28 mouse cellular contexts compared by ENCODE assay signal in the genomic region with DNA sequence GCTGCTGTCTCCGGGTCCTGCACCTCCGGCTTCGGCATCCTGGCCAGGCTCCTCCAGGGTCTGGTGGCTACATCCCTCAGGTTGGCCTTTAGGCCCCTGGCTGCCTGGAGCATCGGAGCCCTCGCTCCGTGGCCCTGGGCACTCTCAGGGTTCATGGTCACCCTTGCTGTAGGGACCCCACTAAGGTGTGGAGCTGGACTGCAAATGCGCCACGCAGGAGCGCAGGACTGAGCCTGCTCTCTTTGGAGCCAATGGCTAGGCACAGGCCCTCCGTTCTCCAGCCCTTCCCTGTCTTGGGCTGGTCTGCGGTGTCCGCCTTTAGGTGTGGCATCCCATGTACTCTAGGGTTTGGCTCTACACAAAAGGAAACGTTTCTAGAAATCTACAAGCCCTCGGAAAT. TPM values are rescaled to one million over a fixed set of nuclear protein-coding genes. Genes with fewer than 3 reads are reported as not detected.
A peak's percentile ranks its signal among the peaks of the same experiment; 100 is the strongest.
DNase-seq lines count a peak whose midpoint lies in the region; ATAC-seq and TF ChIP-seq lines count a peak whose summit lies in the region.
"Had no signal": no experiment of that assay in that cellular context is flagged by ENCODE, and none has a peak within 500 bp of the region (broad histone marks: within the 10 kb centered on the region; RNA-seq: fewer than 3 reads in every experiment).

A gene (minus strand): TSS at position 242 of the 400 bp plus-strand sequence.

- no peak for TF ChIP-seq CTCF in kidney, adult 2 months (conservative IDR thresholded peaks at IDR 0.05; ENCODE audit: insufficient read depth, insufficient read length, low read depth, low read length)
- no peak for TF ChIP-seq CTCF in lung, postnatal 0 days (IDR thresholded peaks at IDR 0.05)
- TF ChIP-seq CTCF in lung, adult 2 months (IDR thresholded peaks at IDR 0.05; ENCODE audit: insufficient read depth, low read length), result no peak
- TF ChIP-seq CTCF in stomach, postnatal 0 days (IDR thresholded peaks at IDR 0.05; ENCODE audit: low read depth), result no peak

- H3K27ac ChIP-seq in kidney, adult 2 months (ENCODE audit: insufficient read depth, low read depth, low read length), result no peak within 1 kb of the TSS
- H3K27ac ChIP-seq in kidney, embryonic 16.5 days (ENCODE audit: low read length), result no peak within 1 kb of the TSS
- peak within 1 kb of the TSS; percentile 55 for H3K27ac ChIP-seq in lung, postnatal 0 days (ENCODE audit: low read length)
- H3K27ac ChIP-seq in stomach, embryonic 15.5 days, result no peak within 1 kb of the TSS
- H3K27ac ChIP-seq in stomach, postnatal 0 days (replicated peaks), result peak within 1 kb of the TSS; percentile 65
- no peak within 1 kb of the TSS for H3K27ac ChIP-seq in midbrain, embryonic 16.5 days (ENCODE audit: low read length)
- H3K27ac ChIP-seq: embryonic facial prominence, embryonic 12.5 days; embryonic facial prominence, embryonic 15.5 days; forebrain, embryonic 15.5 days; heart, embryonic 15.5 days; hindbrain, embryonic 10.5 days; hindbrain, embryonic 13.5 days had no signal

- no peak within 1 kb of the TSS for H3K4me2 ChIP-seq in kidney, embryonic 16.5 days (replicated peaks; ENCODE audit: low read depth, low read length)
- no peak within 1 kb of the TSS for H3K4me2 ChIP-seq in lung, postnatal 0 days (replicated peaks; ENCODE audit: low read depth, low read length)
- H3K4me2 ChIP-seq in stomach, embryonic 15.5 days, result no peak within 1 kb of the TSS
- peak within 1 kb of the TSS; percentile 21; the same call in 1 of the 2 replicates for H3K4me2 ChIP-seq in stomach, postnatal 0 days (replicated peaks; ENCODE audit: low read depth)
- no peak within 1 kb of the TSS for H3K4me2 ChIP-seq in midbrain, embryonic 16.5 days (ENCODE audit: low read length)
- H3K4me2 ChIP-seq: embryonic facial prominence, embryonic 12.5 days; embryonic facial prominence, embryonic 15.5 days; forebrain, embryonic 15.5 days; heart, embryonic 12.5 days; heart, embryonic 15.5 days; hindbrain, embryonic 13.5 days had no signal

- H3K4me3 ChIP-seq in kidney, adult 2 months (ENCODE audit: insufficient read depth, low read depth, low read length), result no peak within 1 kb of the TSS
- H3K4me3 ChIP-seq in kidney, embryonic 16.5 days (ENCODE audit: low read length), result no peak within 1 kb of the TSS
- H3K4me3 ChIP-seq in lung, postnatal 0 days (ENCODE audit: low read depth, low read length), result no peak within 1 kb of the TSS
- H3K4me3 ChIP-seq in lung, adult 2 months (replicated peaks; ENCODE audit: extremely low read depth, low read depth, low read length), result no peak within 1 kb of the TSS
- H3K4me3 ChIP-seq in stomach, embryonic 15.5 days (replicated peaks), result no peak within 1 kb of the TSS
- H3K4me3 ChIP-seq in stomach, postnatal 0 days (ENCODE audit: low read depth, low read length), result 0 out of 2 replicates have a peak within 1 kb of the TSS, but pooled peaks have one; percentile 6
- H3K4me3 ChIP-seq in midbrain, embryonic 16.5 days (ENCODE audit: low read depth, low read length), result no peak within 1 kb of the TSS
- H3K4me3 ChIP-seq: embryonic facial prominence, embryonic 12.5 days; embryonic facial prominence, embryonic 15.5 days; forebrain, embryonic 15.5 days; heart, embryonic 12.5 days; heart, embryonic 15.5 days; hindbrain, embryonic 10.5 days; hindbrain, embryonic 13.5 days had no signal

- H3K27me3 ChIP-seq in kidney, adult 2 months (replicated peaks; ENCODE audit: control insufficient read depth, insufficient read depth, low read length), result no peaks in the 10 kb centered on the region
- no peaks in the 10 kb centered on the region for H3K27me3 ChIP-seq in kidney, embryonic 16.5 days (ENCODE audit: insufficient read depth, low read length)
- no peaks in the 10 kb centered on the region for H3K27me3 ChIP-seq in lung, postnatal 0 days (replicated peaks; ENCODE audit: insufficient read depth, low read length)
- H3K27me3 ChIP-seq in stomach, embryonic 15.5 days (replicated peaks), result no peaks in the 10 kb centered on the region
- H3K27me3 ChIP-seq in stomach, postnatal 0 days (ENCODE audit: control insufficient read depth, insufficient read depth, low read length), result no peaks in the 10 kb centered on the region
- no peaks in the 10 kb centered on the region for H3K27me3 ChIP-seq in midbrain, embryonic 16.5 days (ENCODE audit: control insufficient read depth, insufficient read depth, low read depth, low read length)
- H3K27me3 ChIP-seq: embryonic facial prominence, embryonic 15.5 days; forebrain, embryonic 15.5 days; heart, embryonic 12.5 days; heart, embryonic 15.5 days; hindbrain, embryonic 13.5 days had no signal

- 81% methylated on average over 14 of the region's 14 CpGs for WGBS in kidney, adult 2 months
- WGBS in kidney, embryonic 16.5 days, result 84% methylated on average over 14 of the region's 14 CpGs
- 79% methylated on average over 14 of the region's 14 CpGs for WGBS in lung, postnatal 0 days
- 87% methylated on average over 14 of the region's 14 CpGs for WGBS in lung, adult 2 months
- WGBS in stomach, embryonic 15.5 days, result 80% methylated on average over 14 of the region's 14 CpGs
- 74% methylated on average over 14 of the region's 14 CpGs for WGBS in stomach, postnatal 0 days
- 94% methylated on average over 14 of the region's 14 CpGs for WGBS in midbrain, embryonic 16.5 days

- no peaks in the 10 kb centered on the region for H3K9me3 ChIP-seq in kidney, embryonic 16.5 days (ENCODE audit: low read length)
- no peaks in the 10 kb centered on the region for H3K9me3 ChIP-seq in lung, postnatal 0 days (ENCODE audit: low read length)
- H3K9me3 ChIP-seq in stomach, embryonic 15.5 days, result no peaks in the 10 kb centered on the region
- no peaks in the 10 kb centered on the region for H3K9me3 ChIP-seq in stomach, postnatal 0 days (ENCODE audit: control insufficient read depth, low read length)
- H3K9me3 ChIP-seq in midbrain, embryonic 16.5 days (replicated peaks; ENCODE audit: control insufficient read depth, low read length, poor library complexity, severe bottlenecking), result no peaks in the 10 kb centered on the region
- H3K9me3 ChIP-seq: embryonic facial prominence, embryonic 12.5 days; embryonic facial prominence, embryonic 15.5 days; forebrain, embryonic 15.5 days; heart, embryonic 12.5 days; heart, embryonic 15.5 days; hindbrain, embryonic 10.5 days; hindbrain, embryonic 13.5 days had no signal

- no peaks in the 10 kb centered on the region for H3K4me1 ChIP-seq in kidney, adult 2 months (ENCODE audit: control insufficient read depth, insufficient read depth, low read length)
- H3K4me1 ChIP-seq in kidney, embryonic 16.5 days (ENCODE audit: insufficient read depth, low read length), result no peaks in the 10 kb centered on the region
- no peaks in the 10 kb centered on the region for H3K4me1 ChIP-seq in lung, postnatal 0 days (ENCODE audit: insufficient read depth, low read depth, low read length)
- no peaks in the 10 kb centered on the region for H3K4me1 ChIP-seq in lung, adult 2 months (ENCODE audit: control insufficient read depth, insufficient read depth, low read length)
- H3K4me1 ChIP-seq in stomach, embryonic 15.5 days, result no peaks in the 10 kb centered on the region
- H3K4me1 ChIP-seq in stomach, postnatal 0 days (replicated peaks; ENCODE audit: control insufficient read depth, insufficient read depth), result no peaks in the 10 kb centered on the region
- no peaks in the 10 kb centered on the region for H3K4me1 ChIP-seq in midbrain, embryonic 16.5 days (ENCODE audit: control insufficient read depth, insufficient read depth, low read length)
- H3K4me1 ChIP-seq: embryonic facial prominence, embryonic 12.5 days; embryonic facial prominence, embryonic 15.5 days; forebrain, embryonic 15.5 days; heart, embryonic 12.5 days; heart, embryonic 15.5 days; hindbrain, embryonic 10.5 days; hindbrain, embryonic 13.5 days had no signal

- H3K36me3 ChIP-seq in kidney, adult 2 months (ENCODE audit: control insufficient read depth, insufficient read depth, low read length), result no peaks in the 10 kb centered on the region
- H3K36me3 ChIP-seq in kidney, embryonic 16.5 days (ENCODE audit: insufficient read depth, low read length), result no peaks in the 10 kb centered on the region
- no peaks in the 10 kb centered on the region for H3K36me3 ChIP-seq in lung, postnatal 0 days (ENCODE audit: insufficient read depth, low read length)
- no peaks in the 10 kb centered on the region for H3K36me3 ChIP-seq in stomach, embryonic 15.5 days
- no peaks in the 10 kb centered on the region for H3K36me3 ChIP-seq in stomach, postnatal 0 days (ENCODE audit: control insufficient read depth, insufficient read depth, low read length)
- H3K36me3 ChIP-seq in midbrain, embryonic 16.5 days (ENCODE audit: control insufficient read depth, insufficient read depth, low read length), result no peaks in the 10 kb centered on the region
- H3K36me3 ChIP-seq: embryonic facial prominence, embryonic 12.5 days; embryonic facial prominence, embryonic 15.5 days; forebrain, embryonic 15.5 days; heart, embryonic 12.5 days; heart, embryonic 15.5 days; hindbrain, embryonic 10.5 days; hindbrain, embryonic 13.5 days had no signal

- no peak for ATAC-seq in kidney, embryonic 16.5 days (ENCODE audit: low FRiP score, low TSS enrichment)
- peak; percentile 12 for ATAC-seq in lung, postnatal 0 days
- peak; percentile 27; the same call in 1 of the 2 replicates for ATAC-seq in stomach, embryonic 15.5 days (ENCODE audit: insufficient read depth, low FRiP score, low read depth)
- ATAC-seq in stomach, postnatal 0 days (ENCODE audit: low FRiP score, low TSS enrichment), result peak; percentile 83
- no peak for ATAC-seq in midbrain, embryonic 16.5 days
- ATAC-seq: CD4-positive, CD25-positive, alpha-beta regulatory T cell, adult 4 months; forebrain, embryonic 15.5 days; hindbrain, embryonic 16.5 days had no signal

- TF ChIP-seq POLR2A in kidney, adult 2 months (IDR thresholded peaks at IDR 0.05; ENCODE audit: low read depth, low read length), result no peak
- TF ChIP-seq POLR2A in lung, adult 2 months (IDR thresholded peaks at IDR 0.05; ENCODE audit: borderline replicate concordance, extremely low read depth, low read depth, low read length), result no peak

- TF ChIP-seq EP300 in lung, postnatal 0 days (IDR thresholded peaks at IDR 0.05), result no peak
- TF ChIP-seq EP300 in stomach, postnatal 0 days (optimal IDR thresholded peaks at IDR 0.05), result no peak

- peak; percentile 4 for DNase-seq in kidney, adult 2 months
- DNase-seq in lung, postnatal 0 days (ENCODE audit: low spot score), result no peak
- no peak for DNase-seq in lung, adult 2 months
- DNase-seq in stomach, postnatal 0 days (ENCODE audit: low spot score), result peak; percentile 50
- DNase-seq: adrenal gland, adult 2 months; adrenal gland, postnatal 14 days; cerebellum, adult 11 months; cerebellum, adult 2 months; cerebellum, adult 9-11 months; cerebellum, postnatal 25 days; gastrocnemius, postnatal 10 days; gastrocnemius, postnatal 36 days; heart, postnatal 10 days; heart, postnatal 36 days had no signal

- no peak within 1 kb of the TSS for H3K9ac ChIP-seq in kidney, embryonic 16.5 days (replicated peaks; ENCODE audit: low read length)
- no peak within 1 kb of the TSS for H3K9ac ChIP-seq in lung, postnatal 0 days (replicated peaks; ENCODE audit: low read depth)
- no peak within 1 kb of the TSS for H3K9ac ChIP-seq in stomach, embryonic 15.5 days
- H3K9ac ChIP-seq in stomach, postnatal 0 days (ENCODE audit: low read length), result no peak within 1 kb of the TSS
- no peak within 1 kb of the TSS for H3K9ac ChIP-seq in midbrain, embryonic 16.5 days (ENCODE audit: low read depth, low read length)
- H3K9ac ChIP-seq: embryonic facial prominence, embryonic 12.5 days; embryonic facial prominence, embryonic 15.5 days; forebrain, embryonic 15.5 days; heart, embryonic 12.5 days; heart, embryonic 15.5 days; hindbrain, embryonic 13.5 days had no signal

RNA-seq across cellular contexts. Expression of the gene that starts here (rescaled TPM):
- 0.36 and 0.76 TPM in 2 replicates for polyA plus RNA-seq in kidney, adult 2 months (2012; rRNA removed)
- 0.13 TPM in 1 of 2 replicates, not detected in the other for polyA plus RNA-seq in kidney, embryonic 16.5 days (2015; fragmentation: Nextera tagmentation; extraction: Ambion mirVana)
- polyA plus RNA-seq in lung, postnatal 0 days (2015; fragmentation: Nextera tagmentation; extraction: Ambion mirVana), result 0.19 and 0.24 TPM in 2 replicates
- polyA plus RNA-seq in lung, adult 2 months (2012; rRNA removed), result 0.06 TPM in 1 of 2 replicates, not detected in the other
- 0.50 and 0.59 TPM in 2 replicates for polyA plus RNA-seq in stomach, embryonic 15.5 days (2015; fragmentation: Nextera tagmentation; extraction: Ambion mirVana)
- 6.8 and 7.1 TPM in 2 replicates for polyA plus RNA-seq in stomach, postnatal 0 days (2015; fragmentation: Nextera tagmentation; extraction: Ambion mirVana)
- polyA plus RNA-seq in midbrain, embryonic 16.5 days (2015; fragmentation: Nextera tagmentation; extraction: Ambion mirVana), result not detected in 2 replicates
- polyA plus RNA-seq: C2C12; CD4-positive, CD25-positive, alpha-beta regulatory T cell, adult 4 months; forebrain, embryonic 11.5 days; forebrain, embryonic 15.5 days; hindbrain, embryonic 10.5 days had no signal

Comparison
In these comparisons a context has a peak if more than half of its experiments do, and no peak if none do; other contexts are left out.
1. Peak in DNase-seq in kidney, adult 2 months; RNA of the gene not detected or under 1 TPM.
2. Peak in ATAC-seq and H3K27ac ChIP-seq in lung, postnatal 0 days; RNA of the gene not detected or under 1 TPM.
3. Peak in ATAC-seq in stomach, embryonic 15.5 days; RNA of the gene not detected or under 1 TPM.